Mouse (Mus musculus) kidney, embryonic 16.5 days (tissue): ENCODE data around the gene Tcea3. TPM values are rescaled to one million over a fixed set of nuclear protein-coding genes. Genes with fewer than 3 reads are reported as not detected.

Source experiments
- ATAC-seq: fragments of 200-750 bp; cut with Nextera tagmentation; 2 replicates; pipeline ENCODE4 v1.8.0; 2017; ENCODE audit warnings: moderate TSS enrichment; ENCODE audit not compliant: low FRiP score, low TSS enrichment
- H3K27ac ChIP-seq: fragments of 300-500 bp; sonication (generic); 2 replicates; pipeline ENCODE4 v1.5.1; 2014; ENCODE audit warnings: low read length
- H3K27me3 ChIP-seq: fragments of 300-500 bp; sonication (generic); 2 replicates; pipeline ENCODE4 v1.6.1; 2014; ENCODE audit warnings: low read length, control low read depth, mixed read lengths; ENCODE audit not compliant: insufficient read depth
- H3K36me3 ChIP-seq: fragments of 300-500 bp; sonication (generic); 2 replicates; pipeline ENCODE4 v1.6.1; 2014; ENCODE audit warnings: low read length, control low read depth, mixed read lengths; ENCODE audit not compliant: insufficient read depth
- H3K4me1 ChIP-seq: fragments of 300-500 bp; sonication (generic); 2 replicates; pipeline ENCODE4 v1.6.1; 2014; ENCODE audit warnings: low read length, control low read depth, mixed read lengths; ENCODE audit not compliant: insufficient read depth
- H3K4me2 ChIP-seq: fragments of 300-500 bp; sonication (generic); replicated peaks from 2 replicates; pipeline ENCODE4 v1.6.1; 2014; ENCODE audit warnings: low read depth, low read length
- H3K4me3 ChIP-seq: fragments of 300-500 bp; sonication (generic); 2 replicates; pipeline ENCODE4 v1.5.1; 2014; ENCODE audit warnings: mild to moderate bottlenecking, low read length
- H3K9ac ChIP-seq: fragments of 300-500 bp; sonication (generic); replicated peaks from 2 replicates; pipeline ENCODE4 v1.6.1; 2014; ENCODE audit warnings: low read length
- H3K9me3 ChIP-seq: fragments of 300-500 bp; sonication (generic); 2 replicates; pipeline ENCODE4 v1.6.1; 2016; ENCODE audit warnings: low read length, control low read depth
- WGBS: fragments of 180-500 bp; shearing (Covaris S2); extraction: QIAGEN DNeasy Blood & Tissue Kit; methylation state at CpG from one replicate; pipeline ENCODE4 v1.1.7; 2014; 5-methylcytosine and 5-hydroxymethylcytosine counted together
- polyA plus RNA-seq: library from polyadenylated mRNA; unstranded; fragments of >200 nt; fragmentation: Nextera tagmentation; extraction: Ambion mirVana; gene quantifications from 2 replicates; pipeline ENCODE4 v1.2.1, GENCODE M21; 2015

The Tcea3 gene
- polyA plus RNA-seq, 1 experiment from 2014 or later: 11.4 TPM

DNA sequence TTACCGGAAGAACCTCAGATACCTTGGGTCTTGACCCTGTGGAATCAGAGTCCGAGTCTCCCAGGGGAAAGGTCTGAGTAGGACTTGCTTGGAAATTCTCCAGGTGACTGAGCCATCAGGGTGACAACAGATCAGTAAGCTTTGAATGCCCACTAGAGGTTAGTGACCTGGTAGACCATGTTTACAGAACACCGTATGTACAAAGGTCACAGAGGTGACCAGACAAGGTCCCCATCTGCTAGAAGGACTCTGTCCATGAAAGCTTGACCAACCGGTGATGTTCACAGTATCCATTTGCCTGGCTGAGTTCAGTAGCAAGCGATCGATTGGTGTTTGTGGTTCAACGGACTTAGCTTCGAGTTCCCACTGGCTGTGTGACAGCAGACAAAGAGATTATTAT lies 32.7 kb upstream of the Tcea3 start:
- Histone ChIP-seq H3K9ac (no peak overlapping the region), H3K4me3 (no peak overlapping the region), H3K27ac (no peak overlapping the region), H3K9me3 (no peaks in the 10 kb centered on the region), H3K36me3 (no peaks in the 10 kb centered on the region), H3K4me2 (no peak overlapping the region), H3K27me3 (no peaks in the 10 kb centered on the region), H3K4me1 (peaks cover 20% of the 10 kb centered on the region)
- 83% methylated on average over 8 of the region's 8 CpGs for WGBS
- ATAC-seq: no peak

- Histone ChIP-seq H3K27ac (no peak overlapping the region), H3K9me3 (no peaks in the 10 kb centered on the region), H3K27me3 (no peaks in the 10 kb centered on the region), H3K4me3 (no peak overlapping the region), H3K4me1 (peaks cover 27% of the 10 kb centered on the region), H3K36me3 (no peaks in the 10 kb centered on the region), H3K9ac (no peak overlapping the region), H3K4me2 (no peak overlapping the region)
- ATAC-seq: no peak
- WGBS: 93% methylated on average over 8 of the region's 8 CpGs
Measured at GRCm38 (mm10) chr4:136215576-136215975, 32.0 kb upstream of the Tcea3 start.

DNA sequence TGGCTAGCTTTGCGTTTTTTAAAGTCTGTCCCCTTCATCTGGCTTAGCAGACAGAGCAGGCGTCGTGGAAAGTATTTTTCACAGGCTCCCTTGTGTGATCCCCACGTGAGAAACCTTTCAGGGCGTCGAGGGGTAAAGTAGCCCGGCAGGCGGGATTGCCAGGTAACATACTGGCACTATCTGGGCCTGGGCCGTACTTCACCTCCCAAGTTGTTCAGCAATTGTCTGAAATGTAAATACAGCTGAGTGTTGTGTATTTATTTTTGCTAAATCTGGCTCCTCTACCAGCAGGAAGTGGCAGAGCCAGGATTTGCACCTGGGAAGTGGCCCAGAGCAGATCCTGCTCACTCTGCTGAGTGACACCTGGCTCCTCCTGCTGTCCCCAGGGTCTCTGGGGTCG lies 30.5 kb upstream of the Tcea3 start:
- WGBS: 65% methylated on average over 10 of the region's 10 CpGs
- H3K4me3 ChIP-seq: no peak overlapping the region

DNA sequence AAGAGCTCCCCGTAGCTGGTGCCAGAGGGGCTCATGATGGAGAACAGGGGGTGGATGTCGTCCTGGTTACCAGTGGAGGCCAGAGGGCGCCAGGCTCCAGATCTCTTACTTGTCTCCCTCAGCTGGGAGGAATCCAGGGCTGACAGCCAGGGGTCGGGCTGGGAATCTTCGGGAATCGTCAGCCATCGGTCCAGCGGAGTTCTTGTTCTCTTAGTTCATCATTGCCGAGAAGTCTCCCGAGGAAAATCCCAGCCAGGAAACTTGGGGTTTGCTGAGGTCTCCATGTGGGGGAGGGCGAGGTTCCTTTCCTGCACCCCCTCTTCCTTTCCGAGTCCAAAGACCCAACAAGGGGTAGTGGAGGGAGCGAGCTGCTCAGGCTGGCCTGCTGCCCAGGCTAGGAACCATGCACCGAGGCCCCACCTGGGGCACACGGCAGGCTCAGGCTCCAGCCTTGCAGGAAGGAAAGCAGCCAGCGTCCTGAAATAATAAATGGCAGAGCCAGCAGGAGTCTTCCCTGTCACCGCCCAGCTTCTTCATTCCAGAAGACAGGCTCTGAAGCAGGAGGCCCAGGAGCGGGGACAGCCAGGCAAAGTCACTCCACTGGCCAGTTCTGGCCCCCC lies 28.8 kb upstream of the Tcea3 start:
- Histone ChIP-seq H3K4me2 (peak overlapping the region; percentile 34), H3K9ac (peak overlapping the region; percentile 28), H3K9me3 (no peaks in the 10 kb centered on the region), H3K27me3 (no peaks in the 10 kb centered on the region), H3K27ac (peak overlapping the region; percentile 37; the same call in 1 of the 2 replicates), H3K4me1 (peaks cover 27% of the 10 kb centered on the region), H3K4me3 (no peak overlapping the region), H3K36me3 (no peaks in the 10 kb centered on the region)
- ATAC-seq: peak; percentile 21; the same call in 1 of the 2 replicates
- WGBS: 5% methylated on average over 18 of the region's 18 CpGs

More for the DNA sequence above, 30.5 kb upstream of the Tcea3 start:
- no peak for ATAC-seq
- Histone ChIP-seq H3K27ac (no peak overlapping the region), H3K9ac (no peak overlapping the region), H3K4me2 (no peak overlapping the region), H3K4me1 (peaks cover 30% of the 10 kb centered on the region), H3K36me3 (no peaks in the 10 kb centered on the region), H3K9me3 (no peaks in the 10 kb centered on the region), H3K27me3 (no peaks in the 10 kb centered on the region)

DNA sequence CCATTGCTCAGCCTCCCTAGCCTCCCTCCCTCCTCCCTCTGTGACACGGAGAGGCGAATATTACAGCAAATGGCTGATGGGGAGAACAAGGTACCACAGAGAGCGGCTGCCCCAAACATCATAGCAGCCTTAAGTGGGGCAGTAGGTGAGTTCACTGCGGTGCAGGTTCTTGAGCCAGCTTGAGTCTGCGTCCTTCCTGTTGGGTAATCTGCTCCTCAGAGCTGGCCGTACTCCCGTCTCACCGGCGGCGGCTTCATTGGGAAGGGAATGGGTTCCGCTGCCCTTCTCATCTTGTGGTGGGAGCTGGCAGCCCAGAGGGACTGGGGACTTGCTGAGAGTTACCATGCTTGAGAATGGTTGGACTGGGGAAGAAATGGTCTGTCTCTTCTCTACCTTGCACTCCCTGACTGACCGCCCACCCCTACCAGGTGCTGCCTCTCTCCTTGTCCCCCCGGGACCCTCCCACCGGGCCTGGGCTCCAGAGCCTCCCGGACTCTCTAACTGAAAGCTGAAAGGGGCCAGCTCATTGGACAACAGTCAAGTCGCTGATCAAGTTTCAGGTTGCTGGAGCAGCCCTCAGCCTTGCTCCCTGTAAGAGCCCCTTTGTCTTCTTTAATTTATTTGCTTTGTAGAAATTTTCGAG lies 27.3 kb upstream of the Tcea3 start:
- H3K4me3 ChIP-seq: peak overlapping the region; percentile 30
- H3K9me3 ChIP-seq: no peaks in the 10 kb centered on the region
- ATAC-seq: peak; percentile 63
- peaks cover 26% of the 10 kb centered on the region for H3K4me1 ChIP-seq
- H3K27me3 ChIP-seq: no peaks in the 10 kb centered on the region
- peak overlapping the region; percentile 51 for H3K4me2 ChIP-seq
- H3K27ac ChIP-seq: peak overlapping the region; percentile 44; the same call in 1 of the 2 replicates
- peak overlapping the region; percentile 5 for H3K9ac ChIP-seq
- 7% methylated on average over 17 of the region's 17 CpGs for WGBS
- no peaks in the 10 kb centered on the region for H3K36me3 ChIP-seq

GRCm38 (mm10) chr4:136223549-136224239 lies 23.8 kb upstream of the Tcea3 start:
- Histone ChIP-seq H3K4me3 (no peak overlapping the region), H3K9ac (no peak overlapping the region), H3K4me2 (no peak overlapping the region), H3K36me3 (no peaks in the 10 kb centered on the region), H3K27me3 (no peaks in the 10 kb centered on the region), H3K27ac (no peak overlapping the region), H3K4me1 (peaks cover 19% of the 10 kb centered on the region), H3K9me3 (no peaks in the 10 kb centered on the region)
- ATAC-seq: no peak
- 69% methylated on average over 13 of the region's 13 CpGs for WGBS

GRCm38 (mm10) chr4:136224240-136224559 lies 23.3 kb upstream of the Tcea3 start:
- Histone ChIP-seq H3K4me3 (no peak overlapping the region), H3K27ac (no peak overlapping the region), H3K27me3 (no peaks in the 10 kb centered on the region), H3K4me2 (no peak overlapping the region), H3K9me3 (no peaks in the 10 kb centered on the region), H3K4me1 (peaks cover 14% of the 10 kb centered on the region), H3K36me3 (no peaks in the 10 kb centered on the region), H3K9ac (no peak overlapping the region)
- ATAC-seq: no peak
- WGBS: 70% methylated on average over 5 of the region's 5 CpGs

- Histone ChIP-seq H3K9ac (no peak overlapping the region), H3K4me3 (no peak overlapping the region), H3K4me1 (peaks cover 10% of the 10 kb centered on the region; the same call in 1 of the 2 replicates), H3K36me3 (no peaks in the 10 kb centered on the region), H3K9me3 (no peaks in the 10 kb centered on the region), H3K27me3 (no peaks in the 10 kb centered on the region), H3K4me2 (no peak overlapping the region), H3K27ac (no peak overlapping the region)
- no peak for ATAC-seq
- WGBS: 80% methylated on average over 23 of the region's 23 CpGs
Measured at GRCm38 (mm10) chr4:136224677-136225460, 22.7 kb upstream of the Tcea3 start.

DNA sequence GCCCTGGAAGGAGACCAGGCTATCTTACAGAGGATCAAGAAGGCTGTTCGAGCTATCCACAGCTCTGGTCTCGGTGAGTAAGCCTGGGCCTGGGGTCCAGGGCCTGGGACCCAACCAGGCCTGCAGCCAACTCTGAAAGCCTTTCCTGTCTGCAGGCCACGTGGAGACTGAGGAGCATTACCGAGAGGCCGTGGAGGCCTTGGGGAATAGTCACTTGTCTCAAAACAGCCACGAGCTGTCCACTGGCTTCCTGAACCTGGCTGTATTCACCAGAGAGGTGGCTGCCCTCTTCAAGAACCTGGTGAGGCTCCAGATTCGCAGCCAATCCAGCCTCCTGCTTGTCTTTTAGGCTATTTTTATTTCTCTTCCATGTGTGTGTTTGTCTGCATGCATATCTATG lies 20.1 kb upstream of the Tcea3 start:
- no peak overlapping the region for H3K27ac ChIP-seq
- ATAC-seq: no peak
- H3K36me3 ChIP-seq: no peaks in the 10 kb centered on the region
- H3K4me3 ChIP-seq: no peak overlapping the region
- H3K27me3 ChIP-seq: no peaks in the 10 kb centered on the region
- 60% methylated on average over 7 of the region's 7 CpGs for WGBS
- H3K9ac ChIP-seq: no peak overlapping the region
- no peaks in the 10 kb centered on the region for H3K9me3 ChIP-seq
- H3K4me1 ChIP-seq: no peaks in the 10 kb centered on the region
- no peak overlapping the region for H3K4me2 ChIP-seq
